Mouse (Mus musculus): Measurements from ENCODE around the gene Emilin2.

The Emilin2 gene

DNA sequence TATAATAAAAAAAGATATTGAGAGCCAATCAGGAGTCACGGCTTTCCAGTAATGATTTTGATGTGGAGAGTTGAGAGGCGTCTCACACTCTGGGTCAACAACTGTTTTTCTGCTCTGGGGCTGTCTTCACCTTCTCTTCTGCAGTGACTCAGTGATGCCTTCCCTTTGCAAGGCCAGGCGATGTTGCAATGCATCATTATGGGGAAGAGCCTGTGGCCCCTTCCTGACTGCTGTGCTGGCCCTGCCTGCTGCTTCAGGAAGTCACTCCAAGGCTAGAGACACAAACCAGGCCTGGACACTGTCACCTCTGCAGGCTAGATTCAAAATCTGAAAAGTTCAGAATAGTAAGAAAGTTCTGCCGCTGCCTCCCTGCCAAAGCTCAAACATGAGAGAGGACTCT is 11.9 kb downstream of the Emilin2 start:
- no peak for DNase-seq

DNA sequence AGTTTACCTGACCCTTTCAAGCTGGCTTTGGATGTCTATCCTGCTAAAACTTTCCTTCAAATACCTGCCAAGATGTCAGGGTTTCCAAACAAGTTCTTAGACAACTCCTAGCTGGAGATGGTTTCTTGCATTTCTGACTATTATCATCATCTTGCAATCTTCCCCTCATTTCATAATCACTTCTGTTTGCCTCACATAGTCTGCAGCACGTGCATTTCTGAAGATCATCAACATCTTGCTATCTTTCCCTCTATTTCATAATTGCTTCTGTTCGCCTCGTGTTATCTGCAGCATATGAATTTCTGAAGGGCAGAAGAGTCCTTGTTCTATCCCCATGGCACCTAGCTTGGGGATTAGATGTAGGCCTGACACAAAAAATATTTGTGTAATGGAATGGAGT is 17.2 kb downstream of the Emilin2 start:
- no peak for DNase-seq

- DNase-seq = no peak
Observed at GRCm38 (mm10) chr17:71292897-71293296, 18.9 kb downstream of the Emilin2 start.

- no peak for DNase-seq
Observed at GRCm38 (mm10) chr17:71291897-71292420, 19.8 kb downstream of the Emilin2 start.

- no peak for DNase-seq
Observed at GRCm38 (mm10) chr17:71290486-71291410, 21.0 kb downstream of the Emilin2 start.

GRCm38 (mm10) chr17:71289572-71290176 is 22.1 kb downstream of the Emilin2 start:
- DNase-seq = no peak

DNA sequence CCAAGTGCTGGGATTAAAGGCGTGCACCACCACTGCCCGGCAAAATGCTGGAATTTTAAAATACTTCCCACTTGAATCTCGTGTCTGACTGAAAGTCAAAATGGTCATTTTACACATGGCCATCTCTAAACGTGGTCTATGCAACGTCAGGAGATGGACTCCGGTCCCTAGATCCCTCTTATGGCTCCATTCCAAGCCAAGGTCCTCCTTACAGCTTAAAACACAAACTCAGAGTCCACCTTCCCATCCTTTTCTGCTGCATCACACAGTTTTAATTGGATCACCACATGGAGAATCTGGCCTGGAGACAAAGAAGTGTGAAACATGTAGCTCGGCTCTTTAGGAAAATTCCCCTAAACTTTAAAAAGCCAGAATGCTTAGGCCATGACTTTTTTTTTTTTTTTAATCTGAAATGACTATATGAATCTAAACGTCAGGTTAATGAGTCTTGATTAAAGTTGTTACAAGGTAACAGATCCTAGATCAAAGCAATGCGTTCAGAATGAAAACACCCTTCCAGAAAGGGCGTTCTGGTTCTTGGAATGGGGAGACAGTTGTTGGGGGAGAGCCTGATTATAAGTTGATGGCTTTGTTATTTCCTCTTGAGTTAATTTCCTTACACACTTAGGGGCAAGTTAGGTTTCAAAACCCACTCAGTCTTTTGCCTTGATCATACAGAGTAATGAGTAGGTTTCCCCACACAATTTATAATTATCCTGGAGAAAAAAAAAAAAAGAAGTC is 22.8 kb downstream of the Emilin2 start:
- no peak for DNase-seq

DNA sequence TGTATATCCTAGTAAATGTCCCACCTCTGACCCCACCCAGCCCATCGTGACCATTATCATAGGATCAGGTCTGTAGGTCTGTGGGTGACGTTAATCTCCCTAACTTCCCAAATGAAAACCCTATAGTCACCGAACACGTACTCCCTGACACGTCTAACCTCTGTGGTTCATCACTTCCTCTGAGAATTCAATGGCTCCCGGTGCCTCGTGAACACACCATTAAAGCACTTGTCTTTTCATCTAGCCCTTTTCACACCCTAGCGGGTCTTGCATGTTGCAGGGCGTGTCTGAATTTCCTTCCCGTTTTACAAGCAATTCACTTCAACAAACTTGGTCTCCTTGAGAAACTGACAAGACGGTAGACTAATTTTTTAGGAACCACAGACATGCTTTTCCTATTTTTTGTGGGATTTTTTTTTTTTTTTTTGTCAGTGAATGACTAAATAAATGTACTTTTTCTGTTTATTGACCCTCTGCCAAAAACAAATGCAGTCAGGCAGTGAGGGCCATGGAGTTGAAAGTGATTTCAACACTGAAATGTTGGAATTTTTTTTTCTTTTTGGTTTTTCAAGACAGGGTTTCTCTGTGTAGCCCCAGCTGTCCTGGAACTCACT is 23.5 kb downstream of the Emilin2 start:
- peak; percentile 3 for DNase-seq

- DNase-seq = no peak
Observed at GRCm38 (mm10) chr17:71287586-71287985, 24.2 kb downstream of the Emilin2 start.

DNA sequence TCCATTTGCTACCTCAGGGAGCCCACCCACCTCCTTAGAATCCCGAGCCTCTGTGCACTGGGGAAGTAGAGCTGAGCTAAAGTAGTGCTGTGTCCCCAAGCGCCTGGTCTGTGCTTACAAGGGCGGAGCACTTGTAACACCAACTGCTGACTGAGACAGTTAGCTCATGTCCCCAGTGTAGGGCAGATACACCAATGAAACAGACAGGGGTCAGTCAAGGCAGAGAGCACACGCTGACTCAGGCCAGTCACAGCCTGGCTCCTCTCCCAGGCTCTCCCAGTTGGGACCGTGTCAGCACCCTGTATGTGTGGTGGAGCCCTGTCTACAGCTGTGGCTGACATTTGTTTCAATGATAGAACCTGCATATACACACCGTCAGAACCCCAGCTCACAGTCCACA is 25.8 kb downstream of the Emilin2 start:
- no peak for DNase-seq

GRCm38 (mm10) chr17:71284890-71285289 is 26.9 kb downstream of the Emilin2 start:
- DNase-seq = no peak

- DNase-seq = no peak
Observed at GRCm38 (mm10) chr17:71283237-71283636, 28.5 kb downstream of the Emilin2 start.

GRCm38 (mm10) chr17:71282716-71283115 is 29.1 kb downstream of the Emilin2 start:
- no peak for DNase-seq

DNA sequence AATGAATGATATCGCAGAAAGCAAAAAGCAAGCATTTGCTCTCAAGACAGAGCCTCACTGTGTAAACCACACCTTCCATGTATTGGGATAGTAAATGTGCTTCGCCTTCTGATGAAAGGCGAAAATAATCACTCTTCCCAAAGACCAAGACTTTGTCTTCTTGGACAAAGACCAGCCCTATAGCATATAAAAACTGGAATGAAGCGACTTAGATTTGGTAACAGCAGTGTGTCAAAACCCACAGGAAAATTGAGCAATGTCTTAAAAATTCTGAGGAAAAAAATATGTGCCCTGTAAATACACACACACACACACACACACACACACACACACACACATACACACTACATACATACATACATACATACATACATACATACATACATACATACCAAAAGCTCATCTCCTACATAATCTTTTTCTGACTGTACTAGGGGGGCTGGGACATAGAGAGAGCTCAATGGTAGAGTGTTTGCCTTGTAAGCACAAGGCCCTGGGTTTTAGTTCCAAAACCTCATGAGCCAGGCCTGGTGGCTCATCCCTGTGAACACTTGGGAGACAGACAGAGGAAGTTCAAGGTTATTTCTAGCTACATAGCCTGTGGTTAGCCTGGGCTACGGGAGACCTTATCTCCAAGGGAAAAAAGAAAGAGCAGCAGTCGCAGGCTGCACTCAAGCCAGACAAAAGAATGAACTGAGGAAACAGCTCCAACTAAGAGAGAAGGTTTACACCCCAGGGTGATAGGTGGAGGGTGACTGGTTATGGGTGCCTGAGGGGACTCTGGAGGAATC is 33.9 kb downstream of the Emilin2 start:
- DNase-seq = no peak

- DNase-seq = no peak
Observed at GRCm38 (mm10) chr17:71276771-71277170, 35.0 kb downstream of the Emilin2 start.

DNA sequence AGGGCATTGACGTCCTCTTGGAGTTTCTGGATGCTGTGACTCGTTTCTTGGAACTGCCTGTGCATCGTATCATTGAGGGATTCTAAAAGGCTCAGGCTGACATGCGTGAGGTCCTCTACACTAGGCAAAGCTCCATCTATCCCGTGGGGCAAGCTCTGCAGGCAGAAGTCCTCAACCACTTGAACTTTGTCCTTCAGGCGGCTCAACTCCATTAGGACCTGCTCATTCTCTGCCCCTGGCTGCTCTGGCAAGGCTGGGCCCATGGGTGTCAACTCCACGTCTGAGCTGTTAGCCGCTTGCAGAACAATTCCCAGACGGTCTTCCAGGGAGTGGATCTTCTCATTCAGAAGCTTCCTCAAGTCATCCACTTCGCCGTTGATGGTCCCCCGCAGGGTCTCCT is 37.9 kb downstream of the Emilin2 start:
- DNase-seq = no peak

- DNase-seq = no peak
Observed at GRCm38 (mm10) chr17:71268599-71268998, 43.2 kb downstream of the Emilin2 start.

GRCm38 (mm10) chr17:71268152-71268551 is 43.6 kb downstream of the Emilin2 start:
- DNase-seq = no peak

GRCm38 (mm10) chr17:71267374-71267773 is 44.4 kb downstream of the Emilin2 start:
- DNase-seq = no peak

- no peak for DNase-seq
Observed at GRCm38 (mm10) chr17:71265336-71266051, 46.3 kb downstream of the Emilin2 start.

GRCm38 (mm10) chr17:71264739-71265138 is 47.0 kb downstream of the Emilin2 start:
- DNase-seq = no peak

Data from thymus, postnatal 25 days (tissue).